Mouse (Mus musculus) MEL (cell line): ENCODE measurements at regions not wholly inside any gene's neighbourhood (a gene's known extent, or its start where the extent isn't known, plus 50 kb on each side); places are given as distances from the start of the nearest gene placed in this dataset.

Source experiments
- DNase-seq: peaks from one replicate; pipeline ENCODE4 v3.0.0; 2011; ENCODE audit warnings: low read depth, low spot score
- H3K27ac ChIP-seq: 2 replicates; pipeline ENCODE4 v1.5.1; 2012; ENCODE audit warnings: low read depth, mild to moderate bottlenecking, control low read depth, low read length, moderate library complexity; ENCODE audit not compliant: control insufficient read depth
- H3K27me3 ChIP-seq, 2 experiments: fragments of 150-350 bp in 1 of 2; sonication (generic) in 1 of 2; 2 replicates each; pipeline ENCODE4 v1.6.1; 2012; ENCODE audit warnings: low read length in 2 of 2, mild to moderate bottlenecking in 2 of 2, improper control_type of control experiment in 1 of 2, moderate library complexity in 1 of 2; ENCODE audit not compliant: insufficient read depth in 2 of 2, control insufficient read depth in 1 of 2
- H3K36me3 ChIP-seq, 2 experiments: 2 replicates each; pipeline ENCODE4 v1.6.1; 2012 to 2014; ENCODE audit warnings: low read length in 2 of 2, improper control_type of control experiment in 1 of 2, inconsistent platforms in 1 of 2, mild to moderate bottlenecking in 1 of 2; ENCODE audit not compliant: insufficient read depth in 2 of 2, control insufficient read depth in 1 of 2
- H3K4me1 ChIP-seq, 2 experiments: fragments of 150-350 bp in 1 of 2; sonication (generic) in 1 of 2; 2 replicates each; pipeline ENCODE4 v1.6.1; 2012; ENCODE audit warnings: low read length in 2 of 2, improper control_type of control experiment in 1 of 2, mild to moderate bottlenecking in 1 of 2; ENCODE audit not compliant: insufficient read depth in 2 of 2, control insufficient read depth in 1 of 2
- H3K4me3 ChIP-seq, 2 experiments: fragments of 150-350 bp in 1 of 2; sonication (generic) in 1 of 2; 2 replicates each; pipeline ENCODE4 v1.5.1; 2012; ENCODE audit warnings: low read depth in 2 of 2, low read length in 2 of 2, mild to moderate bottlenecking in 2 of 2, moderate library complexity in 2 of 2, control low read depth in 1 of 2, improper control_type of control experiment in 1 of 2; ENCODE audit not compliant: control insufficient read depth in 1 of 2, insufficient read depth in 1 of 2
- H3K79me2 ChIP-seq: 2 replicates; pipeline ENCODE4 v1.6.1; 2012; ENCODE audit warnings: mild to moderate bottlenecking, low read length, moderate library complexity; ENCODE audit not compliant: control insufficient read depth, poor library complexity, insufficient read depth
- H3K9ac ChIP-seq: 2 replicates; pipeline ENCODE4 v1.6.1; 2012; ENCODE audit warnings: low read depth, mild to moderate bottlenecking, control low read depth, low read length, moderate library complexity; ENCODE audit not compliant: control insufficient read depth, poor library complexity, severe bottlenecking
- H3K9me3 ChIP-seq: fragments of 150-350 bp; sonication (generic); replicated peaks from 2 replicates; pipeline ENCODE4 v1.6.1; 2012; ENCODE audit warnings: mild to moderate bottlenecking, low read length, improper control_type of control experiment, moderate library complexity; ENCODE audit not compliant: insufficient read depth
- BHLHE40 ChIP-seq: IDR thresholded peaks from 2 replicates; pipeline ENCODE4 v1.6.1; 2012; ENCODE audit warnings: low read depth, mild to moderate bottlenecking, inconsistent platforms, low read length, improper control_type of control experiment, borderline replicate concordance
- CHD1 ChIP-seq: IDR thresholded peaks from 2 replicates; pipeline ENCODE4 v1.6.1; 2012; ENCODE audit warnings: low read depth, mild to moderate bottlenecking, inconsistent platforms, low read length, improper control_type of control experiment
- CHD2 ChIP-seq: IDR thresholded peaks from 2 replicates; pipeline ENCODE4 v1.6.1; 2011; ENCODE audit warnings: low read length, improper control_type of control experiment
- CTCF ChIP-seq, 3 experiments: IDR thresholded peaks in 2 of 3; conservative IDR thresholded peaks in 1 of 3; 2 replicates each; pipeline ENCODE4 v1.5.1; 2011 to 2012; ENCODE audit warnings: low read length in 3 of 3, low read depth in 2 of 3, mild to moderate bottlenecking in 2 of 3, improper control_type of control experiment in 1 of 3, inconsistent platforms in 1 of 3, mixed read lengths in 1 of 3, moderate library complexity in 1 of 3; ENCODE audit not compliant: control insufficient read depth in 1 of 3, insufficient read depth in 1 of 3, poor library complexity in 1 of 3, severe bottlenecking in 1 of 3
- E2F4 ChIP-seq: IDR thresholded peaks from 2 replicates; pipeline ENCODE4 v1.6.1; 2011; ENCODE audit warnings: low read depth, low read length, improper control_type of control experiment, borderline replicate concordance
- ELF1 ChIP-seq: IDR thresholded peaks from 2 replicates; pipeline ENCODE4 v1.6.1; 2014; ENCODE audit warnings: low read depth, mild to moderate bottlenecking, inconsistent platforms, low read length, improper control_type of control experiment, moderate library complexity
- EP300 ChIP-seq, 2 experiments: IDR thresholded peaks; 2 replicates each; pipeline ENCODE4 v1.6.1; 2011; ENCODE audit warnings: improper control_type of control experiment in 2 of 2, low read length in 2 of 2, low read depth in 1 of 2, mild to moderate bottlenecking in 1 of 2
- ETS1 ChIP-seq: IDR thresholded peaks from 2 replicates; pipeline ENCODE4 v1.6.1; 2012; ENCODE audit warnings: low read depth, mild to moderate bottlenecking, inconsistent platforms, low read length, improper control_type of control experiment, moderate library complexity
- GATA1 ChIP-seq: IDR thresholded peaks from 2 replicates; pipeline ENCODE4 v1.6.1; 2011; ENCODE audit warnings: low read depth, low read length, improper control_type of control experiment
- HCFC1 ChIP-seq: IDR thresholded peaks from 2 replicates; pipeline ENCODE4 v1.6.1; 2012; ENCODE audit warnings: low read depth, mild to moderate bottlenecking, inconsistent platforms, low read length, improper control_type of control experiment, moderate library complexity
- JUND ChIP-seq: IDR thresholded peaks from 2 replicates; pipeline ENCODE4 v1.6.1; 2011; ENCODE audit warnings: low read depth, mild to moderate bottlenecking, improper control_type of control experiment, low read length
- MAFK ChIP-seq: IDR thresholded peaks from 2 replicates; pipeline ENCODE4 v1.6.1; 2011; ENCODE audit warnings: low read depth, mild to moderate bottlenecking, low read length, improper control_type of control experiment, borderline replicate concordance
- MAX ChIP-seq: IDR thresholded peaks from 2 replicates; pipeline ENCODE4 v1.6.1; 2011; ENCODE audit warnings: low read length, improper control_type of control experiment
- MXI1 ChIP-seq: IDR thresholded peaks from 2 replicates; pipeline ENCODE4 v1.6.1; 2011; ENCODE audit warnings: mild to moderate bottlenecking, low read depth, low read length, improper control_type of control experiment
- MYB ChIP-seq: IDR thresholded peaks from 2 replicates; pipeline ENCODE4 v1.6.1; 2011; ENCODE audit warnings: mild to moderate bottlenecking, low read depth, low read length, improper control_type of control experiment
- MYC ChIP-seq: IDR thresholded peaks from 2 replicates; pipeline ENCODE4 v1.6.1; 2011; ENCODE audit warnings: low read depth, mild to moderate bottlenecking, low read length, improper control_type of control experiment, moderate library complexity
- NELFE ChIP-seq: IDR thresholded peaks from 2 replicates; pipeline ENCODE4 v1.6.1; 2011; ENCODE audit warnings: low read depth, low read length, improper control_type of control experiment
- POLR2A ChIP-seq, 2 experiments: IDR thresholded peaks; 2 replicates each; pipeline ENCODE4 v1.6.1; 2011 to 2012; ENCODE audit warnings: low read length in 2 of 2, mild to moderate bottlenecking in 2 of 2, control low read depth in 1 of 2, improper control_type of control experiment in 1 of 2, low read depth in 1 of 2, moderate library complexity in 1 of 2; ENCODE audit not compliant: control insufficient read depth in 1 of 2, insufficient read depth in 1 of 2, poor library complexity in 1 of 2
- POLR2AphosphoS2 ChIP-seq: IDR thresholded peaks from 2 replicates; pipeline ENCODE4 v1.6.1; 2011; ENCODE audit warnings: low read length, improper control_type of control experiment
- RAD21 ChIP-seq: IDR thresholded peaks from 2 replicates; pipeline ENCODE4 v1.6.1; 2011; ENCODE audit warnings: mild to moderate bottlenecking, low read depth, low read length, improper control_type of control experiment
- RCOR1 ChIP-seq: IDR thresholded peaks from 2 replicates; pipeline ENCODE4 v1.6.1; 2012; ENCODE audit warnings: low read depth, mild to moderate bottlenecking, inconsistent platforms, low read length, improper control_type of control experiment
- SMC3 ChIP-seq: IDR thresholded peaks from 2 replicates; pipeline ENCODE4 v1.6.1; 2011; ENCODE audit warnings: low read depth, low read length, improper control_type of control experiment
- TAL1 ChIP-seq: IDR thresholded peaks from 2 replicates; pipeline ENCODE4 v1.6.1; 2012; ENCODE audit warnings: mild to moderate bottlenecking, inconsistent platforms, low read length, moderate library complexity, mixed read lengths
- TBP ChIP-seq: IDR thresholded peaks from 2 replicates; pipeline ENCODE4 v1.8.0; 2011; ENCODE audit warnings: low read depth, low read length, improper control_type of control experiment
- TCF12 ChIP-seq: IDR thresholded peaks from 2 replicates; pipeline ENCODE4 v1.6.1; 2014; ENCODE audit warnings: low read depth, mild to moderate bottlenecking, inconsistent platforms, low read length, improper control_type of control experiment, moderate library complexity
- UBTF ChIP-seq: IDR thresholded peaks from 2 replicates; pipeline ENCODE4 v1.6.1; 2012; ENCODE audit warnings: low read depth, mild to moderate bottlenecking, inconsistent platforms, low read length, improper control_type of control experiment, moderate library complexity, borderline replicate concordance; ENCODE audit not compliant: insufficient read depth
- USF1 ChIP-seq: IDR thresholded peaks from 2 replicates; pipeline ENCODE4 v1.6.1; 2014; ENCODE audit warnings: low read depth, mild to moderate bottlenecking, inconsistent platforms, low read length, improper control_type of control experiment, moderate library complexity
- USF2 ChIP-seq, 2 experiments: IDR thresholded peaks; 2 replicates each; pipeline ENCODE4 v1.6.1; 2011 to 2012; ENCODE audit warnings: improper control_type of control experiment in 2 of 2, low read length in 2 of 2, borderline replicate concordance in 1 of 2, inconsistent platforms in 1 of 2, low read depth in 1 of 2, mild to moderate bottlenecking in 1 of 2; ENCODE audit not compliant: insufficient read depth in 1 of 2
- ZC3H11A ChIP-seq: IDR thresholded peaks from 2 replicates; pipeline ENCODE4 v1.6.1; 2012; ENCODE audit warnings: low read depth, mild to moderate bottlenecking, inconsistent platforms, low read length, improper control_type of control experiment
- ZKSCAN1 ChIP-seq: IDR thresholded peaks from 2 replicates; pipeline ENCODE4 v1.6.1; 2012; ENCODE audit warnings: low read depth, mild to moderate bottlenecking, inconsistent platforms, low read length, improper control_type of control experiment, moderate library complexity
- ZMIZ1 ChIP-seq: IDR thresholded peaks from 2 replicates; pipeline ENCODE4 v1.6.1; 2012; ENCODE audit warnings: low read depth, mild to moderate bottlenecking, inconsistent platforms, low read length, improper control_type of control experiment, moderate library complexity
- ZNF384 ChIP-seq: IDR thresholded peaks from 2 replicates; pipeline ENCODE4 v1.6.1; 2012; ENCODE audit warnings: low read depth, mild to moderate bottlenecking, inconsistent platforms, low read length, improper control_type of control experiment

DNA sequence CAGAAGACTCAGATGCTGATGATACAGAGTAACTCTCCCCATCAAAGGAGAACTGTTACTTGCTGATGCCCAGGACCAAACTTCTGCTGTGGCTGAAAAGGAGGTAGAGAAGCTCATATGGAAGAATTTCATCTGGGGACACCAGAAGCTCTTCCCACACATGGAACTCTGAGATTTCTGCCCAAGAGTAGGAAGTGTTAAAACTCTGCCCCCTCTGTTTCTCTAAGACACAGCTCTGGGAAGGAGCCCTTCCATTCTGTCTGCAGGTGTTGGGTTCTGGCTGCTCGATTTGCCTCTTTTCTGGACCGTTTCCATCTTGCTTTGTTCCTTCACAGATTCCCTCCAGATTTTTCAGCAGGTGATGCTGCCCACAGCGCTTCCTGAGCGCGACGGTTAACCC is 187.0 kb downstream of the Rnf144b start (continued):
- TF ChIP-seq MAFK, result no peak
- no peak for TF ChIP-seq USF1
- TF ChIP-seq ZNF384, result no peak
- no peak for TF ChIP-seq ETS1
- TF ChIP-seq CHD1, result no peak
- no peak for TF ChIP-seq RCOR1

DNA sequence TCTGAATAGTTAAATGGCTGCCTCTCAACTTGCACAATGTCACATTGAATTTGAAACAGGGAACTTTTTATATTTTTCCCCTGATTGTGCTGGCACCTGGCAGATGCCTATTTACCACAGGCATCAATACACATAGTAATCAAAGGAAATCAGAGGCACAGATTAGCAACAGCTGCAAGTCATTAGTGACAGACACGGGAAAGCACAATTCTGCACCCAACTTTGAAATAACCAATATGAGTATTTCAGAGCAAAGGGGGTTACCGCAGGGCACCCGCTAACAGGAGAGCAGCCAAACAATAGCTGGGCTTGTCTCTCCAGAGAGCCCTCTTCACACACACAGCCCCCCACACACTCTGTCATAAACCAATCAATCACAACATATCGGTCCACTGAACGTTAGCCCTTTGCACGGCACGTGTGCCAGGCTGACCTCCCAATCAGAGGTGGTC is 188.3 kb downstream of the Rnf144b start:
- no peak overlapping the region for H3K27ac ChIP-seq
- H3K9ac ChIP-seq, result no peak overlapping the region
- DNase-seq, result no peak
- no peaks in the 10 kb centered on the region for H3K27me3 ChIP-seq
- TF ChIP-seq RCOR1 (no peak), RAD21 (no peak), MAFK (no peak), POLR2AphosphoS2 (no peak), TAL1 (no peak), MYB (no peak), POLR2A (IDR thresholded peaks at IDR 0.05; ENCODE audit: control insufficient read depth in 1 of 2, insufficient read depth in 1 of 2, low read depth in 1 of 2, low read length in 2 of 2, poor library complexity in 1 of 2) (no peak), E2F4 (no peak), UBTF (no peak), JUND (no peak), BHLHE40 (no peak), MYC (no peak), ZC3H11A (no peak), USF1 (no peak), SMC3 (no peak), MXI1 (no peak), HCFC1 (no peak)
- TF ChIP-seq, all 39 proteins: peak for 0
- Histone ChIP-seq H3K79me2 (no peaks in the 10 kb centered on the region), H3K9me3 (no peaks in the 10 kb centered on the region), H3K36me3 (no peaks in the 10 kb centered on the region), H3K4me3 (no peak overlapping the region), H3K4me1 (no peaks in the 10 kb centered on the region)

DNA sequence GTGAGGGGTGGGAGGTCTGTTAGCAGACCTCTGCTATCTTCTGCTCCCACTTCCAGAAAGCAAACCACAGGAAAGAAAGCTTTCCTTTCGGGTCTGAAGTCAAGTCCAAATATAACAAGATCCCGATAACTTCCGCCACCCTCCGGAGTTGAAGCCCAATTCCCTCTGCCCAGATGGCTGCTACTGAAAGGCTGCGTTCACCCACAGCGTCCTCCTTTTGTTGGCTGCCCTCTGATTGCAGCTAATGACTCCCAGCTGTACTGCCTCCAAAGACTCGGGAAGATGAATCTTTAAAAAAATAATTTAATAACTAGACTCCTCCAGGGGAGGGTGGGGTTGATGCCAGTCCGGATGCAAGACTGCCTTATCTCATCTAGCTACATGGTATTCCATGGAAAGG is 197.1 kb downstream of the Rnf144b start:
- Histone ChIP-seq H3K4me3 (no peak overlapping the region), H3K27me3 (no peaks in the 10 kb centered on the region), H3K79me2 (no peaks in the 10 kb centered on the region), H3K4me1 (no peaks in the 10 kb centered on the region), H3K9me3 (no peaks in the 10 kb centered on the region), H3K27ac (no peak overlapping the region), H3K36me3 (no peaks in the 10 kb centered on the region), H3K9ac (no peak overlapping the region)
- no peak for DNase-seq
- no peak for TF ChIP-seq USF2 (IDR thresholded peaks at IDR 0.05; ENCODE audit: borderline replicate concordance in 1 of 2, insufficient read depth in 1 of 2, low read depth in 1 of 2, low read length in 2 of 2)
- no peak for TF ChIP-seq ZMIZ1
- TF ChIP-seq CHD2, result no peak
- no peak for TF ChIP-seq BHLHE40
- no peak for TF ChIP-seq HCFC1
- TF ChIP-seq NELFE, result no peak
- TF ChIP-seq EP300 (IDR thresholded peaks at IDR 0.05; ENCODE audit: low read depth in 1 of 2, low read length in 2 of 2), result no peak
- TF ChIP-seq ZKSCAN1, result no peak
- TF ChIP-seq MYC, result no peak
- TF ChIP-seq TBP, result no peak
- no peak for TF ChIP-seq POLR2A (IDR thresholded peaks at IDR 0.05; ENCODE audit: control insufficient read depth in 1 of 2, insufficient read depth in 1 of 2, low read depth in 1 of 2, low read length in 2 of 2, poor library complexity in 1 of 2)
- no peak for TF ChIP-seq ZNF384
- no peak for TF ChIP-seq GATA1
- no peak for TF ChIP-seq ELF1
- no peak for TF ChIP-seq MAX
- no peak for TF ChIP-seq TCF12
- no peak for TF ChIP-seq CTCF (IDR thresholded peaks at IDR 0.05 in 2 of 3, conservative IDR thresholded peaks at IDR 0.05 in 1 of 3; ENCODE audit: control insufficient read depth in 1 of 3, insufficient read depth in 1 of 3, low read depth in 2 of 3, low read length in 3 of 3, poor library complexity in 1 of 3, severe bottlenecking in 1 of 3)
- TF ChIP-seq MAFK, result no peak
